Mouse (Mus musculus) ES-E14 (cell line): ENCODE measurements around the gene Dmac2.

Source experiments
- HCFC1 ChIP-seq: IDR thresholded peaks from 2 replicates; pipeline ENCODE4 v1.6.1; 2012; ENCODE audit warnings: low read length, inconsistent platforms, borderline replicate concordance; ENCODE audit not compliant: insufficient read depth
- MAFK ChIP-seq: IDR thresholded peaks from 2 replicates; pipeline ENCODE4 v1.6.1; 2014; ENCODE audit warnings: mild to moderate bottlenecking, low read depth, low read length, inconsistent platforms; ENCODE audit not compliant: insufficient read depth
- ZNF384 ChIP-seq: IDR thresholded peaks from 2 replicates; pipeline ENCODE4 v1.6.1; 2012; ENCODE audit warnings: low read depth, low read length, inconsistent platforms

DNA sequence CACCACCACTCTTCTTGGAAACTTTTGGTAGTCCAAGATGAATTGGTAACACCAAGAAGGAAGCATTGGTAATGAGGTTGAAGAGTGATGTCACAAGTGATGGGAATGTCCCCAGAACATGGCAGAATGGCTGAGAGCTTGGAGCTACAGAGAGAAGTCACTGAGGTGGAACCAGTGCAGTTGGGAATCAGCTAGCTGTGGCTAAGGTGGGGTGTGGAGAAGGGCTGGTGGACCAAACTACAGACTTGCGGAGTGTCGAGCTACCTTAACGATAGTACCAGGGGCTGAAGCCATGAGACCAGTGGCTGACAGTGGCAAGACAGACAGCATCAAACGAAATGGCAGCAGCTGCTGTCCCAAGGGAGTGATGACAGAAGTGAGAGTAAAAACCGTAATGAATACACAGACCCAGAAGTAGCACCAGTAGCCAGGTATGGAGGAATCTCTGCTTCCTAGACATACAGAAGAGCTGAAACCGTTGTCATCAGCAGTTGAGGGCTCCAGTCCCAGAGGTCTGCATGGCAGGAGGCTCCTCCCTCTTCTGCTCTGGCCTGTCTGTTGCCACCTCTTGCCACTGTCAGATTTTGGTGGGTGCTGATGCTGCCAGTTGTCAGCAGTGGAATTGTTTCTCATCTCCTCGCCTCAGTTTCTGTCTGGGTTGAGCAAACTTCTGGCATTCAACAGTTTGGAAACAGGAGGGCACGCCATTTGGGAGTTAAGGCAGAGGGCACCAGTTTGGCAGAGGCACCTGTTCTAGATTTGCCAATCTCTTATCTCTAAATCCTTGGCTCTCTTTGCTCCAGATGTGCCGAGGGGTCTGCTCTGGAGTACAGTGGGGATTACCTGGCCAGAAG, 33.6 kb upstream of the Dmac2 start:
- TF ChIP-seq MAFK = no peak
- TF ChIP-seq HCFC1 = no peak
- TF ChIP-seq ZNF384 = no peak
